Mouse (Mus musculus) C3H10T1/2 (cell line): ENCODE measurements around the gene Dop1a. TPM values are rescaled to one million over a fixed set of nuclear protein-coding genes. Genes with fewer than 3 reads are reported as not detected.

Source experiments
- polyA plus RNA-seq, 2 experiments: library from polyadenylated mRNA; unstranded; fragments of >200 nt; fragmentation: generic; extraction: Trizol; gene quantifications; one replicate each; pipeline ENCODE4 v1.2.1; 2012; ENCODE audit warnings: missing spikeins in 2 of 2

Dop1a gene
- polyA plus RNA-seq = 1 to 10 TPM in 1 of 2 experiments, under 1 TPM in 1; 0.22 to 4.2 TPM

GRCm38 (mm10) chr9:86466990-86467870, at the start of gene Dop1a:
TSS of gene Dop1a (plus strand) at chr9:86467154.

GRCm38 (mm10) chr9:86464151-86465105, 2.5 kb upstream of the Dop1a start, which contains the start of gene Ube2cbp:
TSS of gene Ube2cbp (minus strand) at chr9:86464950.

GRCm38 (mm10) chr9:86571540-86572135, 104.7 kb downstream of the Dop1a start, which contains the start of the genes Pgm3 and Rwdd2a:
TSS of gene Pgm3 (minus strand) at chr9:86571842.
TSS of gene Rwdd2a (plus strand) at chr9:86571991.

Other genes with a start within 250 kb of the Dop1a start
- 1 to 10 TPM; 1.4 to 3.2 TPM for gene Ube2cbp, start 2.2 kb upstream of the Dop1a start, polyA plus RNA-seq
- gene Pgm3, start 104.7 kb downstream of the Dop1a start, polyA plus RNA-seq = 1 to 10 TPM; 1.9 to 7.8 TPM
- gene Rwdd2a, start 104.8 kb downstream of the Dop1a start, polyA plus RNA-seq = 1 to 10 TPM in 1 of 2 experiments, under 1 TPM in 1; 0.09 to 1.5 TPM
- 10 to 100 TPM in 1 of 2 experiments, 1 to 10 TPM in 1; 7.9 to 21.7 TPM for gene Me1, start 228.8 kb downstream of the Dop1a start, polyA plus RNA-seq